Mouse (Mus musculus) embryonic facial prominence, embryonic 10.5 days (tissue): ENCODE results near the gene Camta1. TPM values are rescaled to one million over a fixed set of nuclear protein-coding genes. Genes with fewer than 3 reads are reported as not detected.
A peak's percentile ranks its signal among the peaks of the same experiment; 100 is the strongest.

Source experiments
- DNase-seq: peaks from one replicate; pipeline ENCODE4 v3.0.0-alpha.2; 2017; ENCODE audit warnings: low spot score
- H3K27ac ChIP-seq: fragments of 300-500 bp; sonication (generic); replicated peaks from 2 replicates; pipeline ENCODE4 v1.5.1; 2016; ENCODE audit warnings: mild to moderate bottlenecking
- H3K27me3 ChIP-seq: fragments of 300-500 bp; sonication (generic); replicated peaks from 2 replicates; pipeline ENCODE4 v1.6.1; 2016; ENCODE audit warnings: low read depth, mild to moderate bottlenecking; ENCODE audit not compliant: poor library complexity, severe bottlenecking
- H3K36me3 ChIP-seq: fragments of 300-500 bp; sonication (generic); replicated peaks from 2 replicates; pipeline ENCODE4 v1.6.1; 2016; ENCODE audit warnings: mild to moderate bottlenecking, moderate library complexity
- H3K4me1 ChIP-seq: fragments of 300-500 bp; sonication (generic); 2 replicates; pipeline ENCODE4 v1.6.1; 2016
- H3K4me3 ChIP-seq: fragments of 300-500 bp; sonication (generic); 2 replicates; pipeline ENCODE4 v1.5.1; 2016; ENCODE audit warnings: mild to moderate bottlenecking, moderate library complexity
- H3K9me3 ChIP-seq: fragments of 300-500 bp; sonication (generic); 2 replicates; pipeline ENCODE4 v1.6.1; 2016; ENCODE audit warnings: mild to moderate bottlenecking
- WGBS: fragments of 180-500 bp; shearing (Covaris S2); methylation state at CpG from one replicate; pipeline ENCODE4 v1.1.7; 2016; 5-methylcytosine and 5-hydroxymethylcytosine counted together
- polyA plus RNA-seq: library from polyadenylated mRNA; unstranded; fragments of >200 nt; fragmentation: Nextera tagmentation; extraction: Ambion mirVana; gene quantifications from 2 replicates; pipeline ENCODE4 v1.2.1, GENCODE M21; 2016

The Camta1 gene
- polyA plus RNA-seq, result 104 and 110 TPM in 2 replicates

- Histone ChIP-seq H3K27me3 (no peaks in the 10 kb centered on the region; the same call in 1 of the 2 replicates), H3K36me3 (peaks cover 7% of the 10 kb centered on the region; the same call in 1 of the 2 replicates), H3K27ac (peak within 1 kb of the TSS; percentile 92), H3K4me3 (peak within 1 kb of the TSS; percentile 83), H3K4me1 (peaks cover 18% of the 10 kb centered on the region), H3K9me3 (no peaks in the 10 kb centered on the region)
- under 1% methylated on average over 85 of the region's 85 CpGs for WGBS
- peak; percentile 99 for DNase-seq
Measured at GRCm38 (mm10) chr4:151861806-151862739, at the start of gene Camta1. Gene Camta1, minus strand, starts transcription at chr4:151861876.

- no peaks in the 10 kb centered on the region for H3K9me3 ChIP-seq
- 82% methylated on average over 8 of the region's 8 CpGs for WGBS
- no peak overlapping the region for H3K4me3 ChIP-seq
- peaks cover 22% of the 10 kb centered on the region for H3K4me1 ChIP-seq
- no peaks in the 10 kb centered on the region for H3K36me3 ChIP-seq
- no peak for DNase-seq
- H3K27ac ChIP-seq, result no peak overlapping the region
- H3K27me3 ChIP-seq, result peaks cover 18% of the 10 kb centered on the region
Measured at GRCm38 (mm10) chr4:151908809-151909208, 47.1 kb upstream of the Camta1 start.

- H3K4me1 ChIP-seq, result peaks cover 22% of the 10 kb centered on the region
- H3K4me3 ChIP-seq, result peak overlapping the region; percentile 28; the same call in 1 of the 2 replicates
- no peaks in the 10 kb centered on the region for H3K36me3 ChIP-seq
- H3K9me3 ChIP-seq, result no peaks in the 10 kb centered on the region
- DNase-seq, result peak; percentile 62
- no peak overlapping the region; the same call in 1 of the 2 replicates for H3K27ac ChIP-seq
- 59% methylated on average over 26 of the region's 26 CpGs for WGBS
- H3K27me3 ChIP-seq, result peaks cover 18% of the 10 kb centered on the region
Measured at GRCm38 (mm10) chr4:151907577-151908343, 46.1 kb upstream of the Camta1 start.

GRCm38 (mm10) chr4:151905621-151906020 lies 43.9 kb upstream of the Camta1 start:
- Histone ChIP-seq H3K36me3 (no peaks in the 10 kb centered on the region), H3K9me3 (no peaks in the 10 kb centered on the region), H3K4me3 (no peak overlapping the region), H3K27me3 (peaks cover 18% of the 10 kb centered on the region), H3K27ac (no peak overlapping the region), H3K4me1 (peaks cover 22% of the 10 kb centered on the region)
- DNase-seq, result no peak
- 80% methylated on average over 4 of the region's 4 CpGs for WGBS

DNA sequence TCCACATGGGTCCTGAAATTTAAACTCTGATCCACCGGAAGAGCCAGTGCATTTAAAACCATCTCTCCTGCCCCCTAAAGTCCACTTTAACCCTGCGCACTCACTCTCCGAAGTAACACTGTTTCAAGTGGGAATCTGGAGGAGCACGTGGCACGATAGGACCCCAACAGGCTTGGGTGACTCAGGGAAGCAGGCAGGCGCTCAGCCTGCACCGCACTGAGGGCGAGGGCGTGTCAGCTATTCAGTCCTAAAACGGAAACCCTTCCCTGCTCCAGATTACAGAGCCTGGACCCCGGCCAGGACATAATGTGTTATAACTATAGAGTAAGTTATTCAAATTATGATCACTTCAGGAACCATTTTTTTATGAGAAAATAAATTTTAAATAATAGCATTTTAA lies 42.4 kb upstream of the Camta1 start:
- Histone ChIP-seq H3K4me3 (no peak overlapping the region), H3K27ac (no peak overlapping the region), H3K36me3 (no peaks in the 10 kb centered on the region), H3K27me3 (peaks cover 18% of the 10 kb centered on the region), H3K4me1 (peaks cover 22% of the 10 kb centered on the region), H3K9me3 (no peaks in the 10 kb centered on the region)
- 64% methylated on average over 11 of the region's 11 CpGs for WGBS
- DNase-seq, result no peak

DNA sequence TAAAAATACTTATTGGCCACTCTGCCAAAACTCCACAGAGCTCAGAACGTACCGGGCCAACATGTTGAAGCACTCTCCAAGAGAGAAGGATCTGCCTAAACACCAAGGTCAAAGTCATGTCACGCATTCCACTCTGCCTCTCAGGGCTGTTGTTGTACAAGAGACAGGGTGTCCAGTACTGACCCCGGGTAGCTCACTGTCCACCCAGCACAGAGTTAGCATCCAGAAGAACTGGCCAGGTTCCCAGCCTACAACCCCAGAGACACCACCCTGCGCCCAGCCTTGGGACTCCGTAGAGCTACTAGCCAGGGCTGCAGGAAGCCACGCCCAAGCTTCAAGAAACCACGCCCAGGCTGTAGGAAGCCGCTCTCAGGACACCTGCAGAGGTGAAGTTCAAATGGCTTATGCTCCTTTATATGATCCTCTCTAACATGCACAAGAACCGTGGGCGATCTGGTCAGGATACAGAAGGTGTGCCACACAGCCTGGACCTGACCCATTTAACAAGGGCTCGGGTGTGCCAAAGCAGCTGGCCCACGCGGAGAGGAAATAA lies 41.1 kb upstream of the Camta1 start:
- H3K4me1 ChIP-seq, result peaks cover 11% of the 10 kb centered on the region
- no peak overlapping the region for H3K4me3 ChIP-seq
- H3K36me3 ChIP-seq, result no peaks in the 10 kb centered on the region
- H3K9me3 ChIP-seq, result no peaks in the 10 kb centered on the region
- DNase-seq, result no peak
- H3K27ac ChIP-seq, result no peak overlapping the region
- H3K27me3 ChIP-seq, result peaks cover 18% of the 10 kb centered on the region
- whole genome bisulfite sequencing, result 56% methylated on average over 14 of the region's 14 CpGs

DNA sequence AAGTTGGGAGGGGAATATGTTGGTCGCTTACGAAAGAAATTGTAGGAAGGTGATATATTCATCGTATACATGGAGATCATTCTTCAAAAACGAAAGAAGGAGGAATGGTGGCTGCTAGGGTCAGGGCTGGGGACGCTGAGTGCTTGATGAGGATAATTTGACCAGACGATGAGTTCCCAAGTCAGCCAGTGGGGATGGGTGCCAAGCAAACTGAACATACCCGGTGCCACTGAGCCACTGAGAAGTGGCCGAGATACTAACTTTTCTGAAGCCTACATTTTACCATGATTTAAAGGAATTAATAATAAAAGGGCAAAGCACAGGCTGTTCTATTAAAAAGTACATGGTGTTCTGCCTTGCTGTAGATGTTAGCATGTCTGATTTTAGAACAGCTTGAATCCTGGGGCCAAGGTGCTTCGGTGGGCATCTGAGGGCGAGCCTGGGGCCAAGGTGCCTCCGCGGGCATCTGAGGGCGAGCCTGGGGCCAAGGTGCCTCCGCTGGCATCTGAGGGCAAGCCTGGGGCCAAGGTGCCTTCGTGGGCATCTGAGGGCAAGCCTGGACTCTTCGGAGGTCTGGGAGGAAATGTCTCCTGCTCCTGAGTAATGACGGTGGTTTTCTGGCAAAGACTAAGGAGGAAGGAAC lies 40.5 kb upstream of the Camta1 start:
- Histone ChIP-seq H3K36me3 (no peaks in the 10 kb centered on the region), H3K4me1 (peaks cover 8% of the 10 kb centered on the region), H3K4me3 (no peak overlapping the region), H3K27me3 (peaks cover 15% of the 10 kb centered on the region), H3K9me3 (no peaks in the 10 kb centered on the region), H3K27ac (no peak overlapping the region)
- WGBS, result 84% methylated on average over 17 of the region's 17 CpGs
- no peak for DNase-seq

- peaks cover 11% of the 10 kb centered on the region; the same call in 1 of the 2 replicates for H3K27me3 ChIP-seq
- no peaks in the 10 kb centered on the region for H3K36me3 ChIP-seq
- WGBS, result 67% methylated on average over 11 of the region's 11 CpGs
- DNase-seq, result no peak
- peaks cover under 1% of the 10 kb centered on the region for H3K4me1 ChIP-seq
- no peak overlapping the region for H3K4me3 ChIP-seq
- no peak overlapping the region for H3K27ac ChIP-seq
- no peaks in the 10 kb centered on the region for H3K9me3 ChIP-seq
Measured at GRCm38 (mm10) chr4:151901422-151901821, 39.7 kb upstream of the Camta1 start.

GRCm38 (mm10) chr4:151900735-151901134 lies 39.1 kb upstream of the Camta1 start:
- Histone ChIP-seq H3K4me1 (no peaks in the 10 kb centered on the region; the same call in 1 of the 2 replicates), H3K36me3 (no peaks in the 10 kb centered on the region), H3K27ac (no peak overlapping the region), H3K4me3 (no peak overlapping the region), H3K27me3 (peaks cover 7% of the 10 kb centered on the region; the same call in 1 of the 2 replicates), H3K9me3 (0 out of 2 replicates have a peak, but pooled peaks cover 2% of the 10 kb centered on the region)
- DNase-seq, result no peak
- WGBS, result 80% methylated on average over 6 of the region's 6 CpGs

GRCm38 (mm10) chr4:151899707-151900384 lies 38.2 kb upstream of the Camta1 start:
- 71% methylated on average over 11 of the region's 11 CpGs for WGBS
- H3K4me1 ChIP-seq, result no peaks in the 10 kb centered on the region; the same call in 1 of the 2 replicates
- no peak for DNase-seq
- no peaks in the 10 kb centered on the region; the same call in 1 of the 2 replicates for H3K27me3 ChIP-seq
- H3K36me3 ChIP-seq, result no peaks in the 10 kb centered on the region
- no peak overlapping the region for H3K27ac ChIP-seq
- H3K9me3 ChIP-seq, result 0 out of 2 replicates have a peak, but pooled peaks cover 7% of the 10 kb centered on the region
- no peak overlapping the region for H3K4me3 ChIP-seq

- Histone ChIP-seq H3K27me3 (no peaks in the 10 kb centered on the region), H3K4me3 (no peak overlapping the region), H3K9me3 (0 out of 2 replicates have a peak, but pooled peaks cover 7% of the 10 kb centered on the region), H3K4me1 (no peaks in the 10 kb centered on the region; the same call in 1 of the 2 replicates), H3K36me3 (no peaks in the 10 kb centered on the region), H3K27ac (no peak overlapping the region)
- no peak for DNase-seq
- whole genome bisulfite sequencing, result 57% methylated on average over 13 of the region's 13 CpGs
Measured at GRCm38 (mm10) chr4:151898600-151899245, 37.0 kb upstream of the Camta1 start.
